In the genomic region with DNA sequence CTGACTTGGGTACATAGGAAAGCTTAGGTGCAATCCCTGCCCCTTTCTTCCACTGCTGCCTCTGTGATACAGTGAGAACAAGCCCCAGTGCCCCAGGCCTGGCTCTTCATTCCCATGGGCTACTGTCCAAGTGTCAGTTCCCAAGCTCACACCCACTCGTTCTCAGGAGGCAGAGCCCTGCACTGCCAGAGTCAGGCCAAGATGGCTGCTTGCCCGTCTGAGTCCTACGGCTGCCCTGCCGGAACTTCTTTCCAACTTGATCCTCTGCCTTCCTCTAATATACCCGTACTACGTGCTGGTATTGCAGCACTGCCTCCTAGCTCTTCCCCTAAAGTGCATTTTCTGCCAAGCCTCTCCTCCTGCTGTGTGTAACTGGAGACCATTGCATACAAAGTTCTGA, we compare ENCODE assay signal across 8 mouse cellular contexts.
A peak's percentile ranks its signal among the peaks of the same experiment; 100 is the strongest.
DNase-seq lines count a peak whose midpoint lies in the region; TF ChIP-seq lines count a peak whose summit lies in the region.
"Had no signal": no experiment of that assay in that cellular context is flagged by ENCODE, and none has a peak within 500 bp of the region (broad histone marks: within the 10 kb centered on the region; RNA-seq: fewer than 3 reads in every experiment).

No protein-coding gene starts in this region.

- no peak for TF ChIP-seq CTCF in left cerebral cortex, adult 2 months (IDR thresholded peaks at IDR 0.05)

- DNase-seq in left cerebral cortex, postnatal 4 days = peak; percentile 76
- no peak for DNase-seq in left cerebral cortex, adult 2 months (ENCODE audit: extremely low spot score in 1 of 2, low spot score in 2 of 2)
- DNase-seq in cerebellum, adult 18-20 months = peak; percentile 71 to 72
- DNase-seq in gastrocnemius, postnatal 36 days = peak; percentile 54 to 63
- peak; percentile 58 for DNase-seq in lung, postnatal 14 days
- DNase-seq in right cerebral cortex, adult 2 months (ENCODE audit: low spot score in 2 of 2) = no peak
- DNase-seq in left cerebral cortex, postnatal 14 days (ENCODE audit: low spot score in 2 of 2) = no peak

- H3K4me3 ChIP-seq in left cerebral cortex, adult 2 months = no peak overlapping the region
- H3K4me3 ChIP-seq: embryonic facial prominence, embryonic 12.5 days had no signal

- intact Hi-C loops in left cerebral cortex, postnatal 4 days (cut with DNase I) = no loop called here
- intact Hi-C loops in left cerebral cortex, adult 2 months (cut with DNase I) = no loop called here
- intact Hi-C loops in gastrocnemius, postnatal 36 days (cut with DNase I) = no loop called here
- intact Hi-C loops in left cerebral cortex, postnatal 14 days (cut with DNase I) = no loop called here

- H3K27ac ChIP-seq in left cerebral cortex, adult 2 months = no peak overlapping the region
- H3K27ac ChIP-seq: embryonic facial prominence, embryonic 12.5 days had no signal

Comparison
In these comparisons a context has a peak if more than half of its experiments do, and no peak if none do; other contexts are left out.
1. DNase-seq: peak in left cerebral cortex, postnatal 4 days (single experiment), cerebellum, adult 18-20 months (2 of 2), gastrocnemius, postnatal 36 days (2 of 2) and lung, postnatal 14 days (single experiment); none in left cerebral cortex, adult 2 months (0 of 2), right cerebral cortex, adult 2 months (0 of 2) and left cerebral cortex, postnatal 14 days (0 of 2).